Mouse (Mus musculus) midbrain, embryonic 11.5 days (tissue): ENCODE results near the gene Sohlh1. TPM values are rescaled to one million over a fixed set of nuclear protein-coding genes. Genes with fewer than 3 reads are reported as not detected.

Experiments used
- ATAC-seq: fragments of 200-750 bp; cut with Nextera tagmentation; 2 replicates; pipeline ENCODE4 v1.8.0; 2017; ENCODE audit warnings: moderate TSS enrichment, moderate library complexity; ENCODE audit not compliant: low FRiP score
- DNase-seq: peaks from one replicate; pipeline ENCODE4 v3.0.0; 2015; ENCODE audit warnings: low spot score; ENCODE audit errors: missing footprints
- H3K27ac ChIP-seq: fragments of 300-500 bp; sonication (generic); 2 replicates; pipeline ENCODE4 v1.5.1; 2014; ENCODE audit warnings: low read depth, low read length
- H3K27me3 ChIP-seq: fragments of 300-500 bp; sonication (generic); 2 replicates; pipeline ENCODE4 v1.6.1; 2014; ENCODE audit warnings: mild to moderate bottlenecking, low read length, moderate library complexity, mixed read lengths; ENCODE audit not compliant: control insufficient read depth, insufficient read depth
- H3K36me3 ChIP-seq: fragments of 300-500 bp; sonication (generic); 2 replicates; pipeline ENCODE4 v1.6.1; 2014; ENCODE audit warnings: mild to moderate bottlenecking, low read length, moderate library complexity, mixed read lengths; ENCODE audit not compliant: control insufficient read depth, insufficient read depth
- H3K4me1 ChIP-seq: fragments of 300-500 bp; sonication (generic); 2 replicates; pipeline ENCODE4 v1.6.1; 2014; ENCODE audit warnings: low read length; ENCODE audit not compliant: control insufficient read depth, insufficient read depth
- H3K4me2 ChIP-seq: fragments of 300-500 bp; sonication (generic); 2 replicates; pipeline ENCODE4 v1.6.1; 2014; ENCODE audit warnings: mild to moderate bottlenecking, moderate library complexity
- H3K4me3 ChIP-seq: fragments of 300-500 bp; sonication (generic); 2 replicates; pipeline ENCODE4 v1.5.1; 2014; ENCODE audit warnings: low read depth, low read length
- H3K9ac ChIP-seq: fragments of 300-500 bp; sonication (generic); 2 replicates; pipeline ENCODE4 v1.6.1; 2014; ENCODE audit warnings: low read length
- H3K9me3 ChIP-seq: fragments of 300-500 bp; sonication (generic); 2 replicates; pipeline ENCODE4 v1.6.1; 2016; ENCODE audit warnings: low read length; ENCODE audit not compliant: control insufficient read depth
- WGBS: fragments of 180-500 bp; shearing (Covaris S2); extraction: QIAGEN DNeasy Blood & Tissue Kit; methylation state at CpG from one replicate; pipeline ENCODE4 v1.1.7; 2014; 5-methylcytosine and 5-hydroxymethylcytosine counted together
- polyA plus RNA-seq: library from polyadenylated mRNA; unstranded; fragments of >200 nt; fragmentation: Nextera tagmentation; extraction: Ambion mirVana; gene quantifications from 2 replicates; pipeline ENCODE4 v1.2.1, GENCODE M21; 2014

The Sohlh1 gene
- not detected in 2 replicates for polyA plus RNA-seq

DNA sequence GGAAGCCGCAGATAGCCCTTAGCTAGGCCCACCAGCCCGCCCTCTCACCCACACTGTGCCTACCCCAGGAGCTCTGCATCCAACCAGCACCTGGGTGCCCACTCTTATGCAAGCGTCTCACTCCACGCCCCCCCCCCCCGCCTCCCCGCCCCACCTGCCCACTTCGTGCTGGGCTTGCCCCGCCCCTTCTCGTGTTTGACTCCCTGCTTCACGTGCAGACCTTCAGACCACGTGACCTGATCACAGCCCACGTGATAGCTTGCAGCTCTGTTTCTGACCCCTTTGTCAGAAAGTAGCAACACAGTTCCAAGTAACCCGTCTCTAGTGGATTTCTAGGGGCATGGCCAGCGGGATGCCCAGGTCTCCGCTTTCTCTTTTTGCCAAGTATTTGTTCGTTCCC lies at the start of gene Sohlh1:
Sohlh1 (minus strand) TSS at position 23 of the 400 bp plus-strand sequence.
- H3K4me3 ChIP-seq = no peak within 1 kb of the TSS
- H3K4me2 ChIP-seq = no peak within 1 kb of the TSS
- no peaks in the 10 kb centered on the region for H3K36me3 ChIP-seq
- DNase-seq = no peak
- H3K27ac ChIP-seq = no peak within 1 kb of the TSS
- no peak for ATAC-seq
- no peaks in the 10 kb centered on the region for H3K9me3 ChIP-seq
- no peaks in the 10 kb centered on the region for H3K27me3 ChIP-seq
- 86% methylated on average over 15 of the region's 16 CpGs for WGBS
- H3K4me1 ChIP-seq = no peaks in the 10 kb centered on the region
- H3K9ac ChIP-seq = no peak within 1 kb of the TSS

DNA sequence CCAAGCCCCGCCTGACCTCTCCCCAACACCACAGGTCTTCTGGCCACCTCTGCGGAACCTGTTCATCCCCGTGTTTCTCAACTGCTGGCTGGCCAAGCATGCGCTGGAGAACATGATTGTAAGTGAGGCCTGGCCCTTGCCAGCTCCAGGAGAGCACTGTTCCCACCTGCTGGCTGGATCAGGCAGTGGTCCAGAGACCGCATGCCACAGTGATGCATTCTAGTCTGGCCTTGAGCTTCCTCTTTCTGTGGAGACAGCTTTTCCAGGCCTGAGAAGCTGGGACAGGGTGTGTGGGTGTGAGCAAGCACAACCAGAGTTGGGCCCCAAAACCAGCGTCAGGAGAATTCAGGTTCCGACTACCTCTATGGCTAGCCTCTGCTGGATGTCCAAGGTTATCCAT lies 45.4 kb upstream of the Sohlh1 start:
- no peaks in the 10 kb centered on the region for H3K27me3 ChIP-seq
- no peak overlapping the region for H3K9ac ChIP-seq
- no peak for DNase-seq
- H3K36me3 ChIP-seq = no peaks in the 10 kb centered on the region
- no peak overlapping the region for H3K4me3 ChIP-seq
- 78% methylated on average over 7 of the region's 7 CpGs for WGBS
- H3K4me1 ChIP-seq = no peaks in the 10 kb centered on the region
- no peak overlapping the region for H3K4me2 ChIP-seq
- H3K27ac ChIP-seq = no peak overlapping the region
- ATAC-seq = no peak
- H3K9me3 ChIP-seq = no peaks in the 10 kb centered on the region

DNA sequence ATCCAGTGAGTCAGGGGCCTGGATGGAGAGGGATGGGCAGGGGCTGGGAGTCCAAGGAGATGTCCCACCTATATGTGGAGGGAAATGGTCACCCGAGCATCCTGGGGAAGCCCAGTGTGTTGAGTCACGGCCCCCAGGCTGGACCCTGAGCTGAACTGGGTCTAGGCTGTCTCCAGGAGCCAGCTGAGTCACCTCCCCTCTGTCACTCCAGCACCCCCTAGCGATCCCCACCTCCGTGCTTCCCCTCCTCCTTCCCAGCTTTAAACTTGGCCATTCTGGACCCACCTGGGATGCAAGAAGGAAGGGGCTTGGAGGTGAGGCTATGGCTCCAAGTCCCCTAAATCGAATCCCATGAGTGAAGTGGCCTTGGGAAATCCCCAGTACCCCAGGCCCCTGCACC lies 41.1 kb upstream of the Sohlh1 start:
- H3K4me3 ChIP-seq = no peak overlapping the region
- WGBS = 65% methylated on average over 5 of the region's 5 CpGs
- no peaks in the 10 kb centered on the region for H3K27me3 ChIP-seq
- ATAC-seq (no peak), DNase-seq (no peak)
- no peaks in the 10 kb centered on the region for H3K4me1 ChIP-seq
- H3K9me3 ChIP-seq = no peaks in the 10 kb centered on the region
- no peak overlapping the region for H3K9ac ChIP-seq
- no peak overlapping the region for H3K27ac ChIP-seq
- H3K36me3 ChIP-seq = no peaks in the 10 kb centered on the region
- no peak overlapping the region for H3K4me2 ChIP-seq

DNA sequence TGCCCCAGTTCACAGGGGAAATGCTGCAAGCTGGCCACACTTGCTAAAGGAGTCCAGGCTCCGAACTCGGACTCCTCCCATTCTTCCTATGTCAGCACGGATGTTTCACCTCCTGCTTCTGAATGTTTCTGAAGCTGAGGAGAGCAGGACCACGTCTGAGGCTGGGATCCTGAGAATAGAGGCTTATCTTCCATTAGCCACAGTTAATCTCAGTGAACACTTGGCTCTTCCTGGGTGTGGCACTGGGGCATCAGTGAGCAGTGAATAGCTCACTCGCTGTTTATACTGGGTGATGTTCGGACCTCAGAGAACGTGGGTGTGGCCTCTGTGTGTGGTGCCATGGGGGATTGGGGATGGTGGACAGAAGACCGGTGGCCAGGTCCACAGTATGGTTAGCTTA lies 40.2 kb upstream of the Sohlh1 start:
- ATAC-seq = no peak

DNA sequence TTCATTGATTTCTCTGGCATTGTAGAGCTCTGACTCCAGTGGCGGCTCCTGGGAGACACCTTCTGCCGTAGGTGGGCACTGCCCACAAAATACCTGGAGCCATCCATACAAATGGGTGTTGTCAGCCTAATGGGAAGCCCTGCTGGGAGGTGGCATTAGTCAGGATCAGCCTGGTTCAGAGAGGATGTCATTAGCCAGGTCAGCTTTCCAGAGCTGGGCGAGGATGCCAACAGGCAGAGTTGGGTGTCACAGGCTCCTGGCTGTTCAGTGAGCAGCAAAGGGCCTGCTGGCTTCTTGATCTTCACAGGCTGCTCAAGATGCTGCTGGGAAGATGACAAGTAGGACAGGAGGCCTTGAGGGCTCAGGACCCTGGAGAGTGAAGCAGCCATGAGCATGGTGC lies 37.7 kb upstream of the Sohlh1 start:
- Histone ChIP-seq H3K4me1 (no peaks in the 10 kb centered on the region), H3K4me2 (no peak overlapping the region), H3K9me3 (no peaks in the 10 kb centered on the region), H3K9ac (no peak overlapping the region), H3K27me3 (no peaks in the 10 kb centered on the region), H3K36me3 (no peaks in the 10 kb centered on the region), H3K27ac (no peak overlapping the region), H3K4me3 (no peak overlapping the region)
- no peak for ATAC-seq
- DNase-seq = no peak
- WGBS = 85% methylated on average over 3 of the region's 3 CpGs

More for the DNA sequence above, 40.2 kb upstream of the Sohlh1 start:
- no peak overlapping the region for H3K27ac ChIP-seq
- WGBS = 69% methylated on average over 8 of the region's 8 CpGs
- H3K4me2 ChIP-seq = no peak overlapping the region
- H3K9ac ChIP-seq = no peak overlapping the region
- no peak overlapping the region for H3K4me3 ChIP-seq
- no peak for DNase-seq
- no peaks in the 10 kb centered on the region for H3K27me3 ChIP-seq
- H3K36me3 ChIP-seq = no peaks in the 10 kb centered on the region
- H3K9me3 ChIP-seq = no peaks in the 10 kb centered on the region
- H3K4me1 ChIP-seq = no peaks in the 10 kb centered on the region

DNA sequence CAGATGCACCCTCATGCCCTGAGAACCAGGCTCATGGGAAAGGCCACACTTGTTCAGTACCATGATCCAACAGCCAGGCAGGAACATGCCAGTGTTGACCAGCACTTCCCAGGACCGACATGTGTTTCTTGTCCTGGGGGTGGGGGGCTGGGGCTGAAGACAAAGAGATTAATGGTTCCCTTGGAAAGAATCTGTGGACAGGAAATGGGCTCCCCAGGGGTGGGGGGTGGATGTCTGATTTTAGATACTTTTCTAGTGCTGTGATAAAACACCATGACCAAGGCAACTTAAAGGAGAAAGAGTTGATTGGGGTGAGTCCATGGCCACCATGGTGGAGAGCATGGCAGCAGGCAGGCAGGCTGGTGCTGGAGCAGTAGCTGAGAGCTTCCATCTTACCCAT lies 35.2 kb upstream of the Sohlh1 start:
- Histone ChIP-seq H3K9ac (no peak overlapping the region), H3K4me1 (peaks cover 2% of the 10 kb centered on the region; the same call in 1 of the 2 replicates), H3K9me3 (no peaks in the 10 kb centered on the region), H3K4me2 (no peak overlapping the region), H3K36me3 (no peaks in the 10 kb centered on the region), H3K27ac (no peak overlapping the region), H3K4me3 (no peak overlapping the region), H3K27me3 (peaks cover 10% of the 10 kb centered on the region; the same call in 1 of the 2 replicates)
- WGBS = 68% methylated on average over 1 of the region's 1 CpGs
- DNase-seq = no peak
- ATAC-seq = no peak

DNA sequence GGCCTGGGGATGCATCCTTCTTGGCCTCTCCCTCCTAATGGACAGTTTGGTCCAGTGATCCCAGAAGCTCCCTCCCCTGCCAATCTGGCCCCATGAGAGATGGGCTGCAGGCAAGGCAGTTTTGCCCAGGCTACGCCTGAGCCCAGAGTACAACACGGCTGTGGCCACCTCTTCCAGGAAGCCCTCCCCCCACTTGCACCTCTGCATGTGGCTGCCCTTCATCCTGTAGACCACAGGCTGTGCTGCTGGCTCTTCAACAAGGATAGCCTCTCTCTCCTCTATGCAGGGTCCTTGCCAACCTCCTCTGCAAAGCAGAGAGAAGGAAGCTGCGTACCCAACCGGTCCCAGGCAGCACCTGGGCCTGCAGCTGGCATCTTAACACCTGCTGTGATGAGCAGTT lies 32.0 kb upstream of the Sohlh1 start:
- H3K4me1 ChIP-seq = peaks cover 2% of the 10 kb centered on the region; the same call in 1 of the 2 replicates
- no peak overlapping the region for H3K27ac ChIP-seq
- no peak overlapping the region for H3K9ac ChIP-seq
- H3K9me3 ChIP-seq = no peaks in the 10 kb centered on the region
- ATAC-seq (no peak), DNase-seq (no peak)
- peaks cover 11% of the 10 kb centered on the region; the same call in 1 of the 2 replicates for H3K27me3 ChIP-seq
- WGBS = 87% methylated on average over 4 of the region's 4 CpGs
- H3K36me3 ChIP-seq = no peaks in the 10 kb centered on the region
- H3K4me3 ChIP-seq = no peak overlapping the region
- no peak overlapping the region for H3K4me2 ChIP-seq

DNA sequence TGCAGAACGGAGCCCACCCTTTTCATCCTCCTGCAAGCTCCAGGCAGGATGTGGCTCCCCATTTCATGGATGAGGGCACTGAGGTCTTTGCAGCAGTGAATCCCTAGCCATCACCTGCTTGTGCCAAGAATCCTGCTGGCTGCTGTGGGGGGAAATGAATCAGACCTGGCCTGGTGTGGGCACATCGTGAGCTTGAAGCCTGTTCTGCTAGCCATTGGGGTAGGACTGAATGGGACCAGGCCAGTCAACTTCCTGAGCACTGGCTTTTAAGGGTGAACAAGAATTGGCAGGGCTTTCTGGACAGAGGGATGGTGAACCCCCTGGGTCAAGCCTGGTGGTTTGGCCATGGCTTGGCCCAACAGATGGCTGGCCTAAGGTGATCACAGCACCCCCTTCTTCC lies 31.5 kb upstream of the Sohlh1 start:
- Histone ChIP-seq H3K4me1 (peaks cover 2% of the 10 kb centered on the region; the same call in 1 of the 2 replicates), H3K27ac (no peak overlapping the region), H3K4me3 (no peak overlapping the region), H3K9me3 (no peaks in the 10 kb centered on the region), H3K4me2 (no peak overlapping the region), H3K9ac (no peak overlapping the region), H3K27me3 (peaks cover 11% of the 10 kb centered on the region; the same call in 1 of the 2 replicates), H3K36me3 (no peaks in the 10 kb centered on the region)
- ATAC-seq (no peak), DNase-seq (no peak)
- 81% methylated on average over 2 of the region's 2 CpGs for WGBS

DNA sequence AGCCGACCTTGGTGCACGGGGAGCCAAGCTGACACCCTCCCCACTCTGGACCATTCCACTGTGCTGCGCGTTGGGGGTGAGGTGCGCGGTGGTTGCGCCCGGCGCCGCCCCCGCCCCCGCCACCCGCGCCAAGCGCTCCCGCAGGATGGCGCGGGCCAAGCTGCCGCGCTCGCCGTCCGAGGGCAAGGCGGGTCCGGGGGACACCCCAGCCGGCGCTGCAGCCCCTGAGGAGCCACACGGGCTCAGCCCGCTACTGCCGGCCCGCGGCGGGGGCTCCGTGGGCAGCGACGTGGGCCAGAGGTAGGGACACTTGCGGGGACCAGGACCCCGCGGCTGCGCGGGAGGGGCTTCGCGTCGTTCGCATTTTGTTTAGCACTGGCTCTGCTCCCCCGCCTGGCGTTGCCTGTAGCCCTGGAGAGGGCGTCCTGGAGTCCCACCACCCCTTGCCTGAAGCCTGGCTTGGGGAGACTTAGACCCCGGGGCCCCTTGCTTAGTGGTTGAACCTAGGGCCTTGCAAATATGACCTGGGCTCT lies 30.8 kb upstream of the Sohlh1 start:
- Histone ChIP-seq H3K9me3 (no peaks in the 10 kb centered on the region), H3K27ac (no peak overlapping the region), H3K4me2 (peak overlapping the region; percentile 61), H3K4me3 (peak overlapping the region; percentile 37), H3K4me1 (peaks cover 2% of the 10 kb centered on the region; the same call in 1 of the 2 replicates), H3K9ac (peak overlapping the region; percentile 46), H3K27me3 (peaks cover 11% of the 10 kb centered on the region; the same call in 1 of the 2 replicates), H3K36me3 (no peaks in the 10 kb centered on the region)
- DNase-seq = peak; percentile 87
- WGBS = 3% methylated on average over 40 of the region's 49 CpGs
- no peak for ATAC-seq
